Mouse (Mus musculus) left cerebral cortex, adult 2 months (tissue): ENCODE measurements around the gene Fam122b. TPM values are rescaled to one million over a fixed set of nuclear protein-coding genes. Genes with fewer than 3 reads are reported as not detected.

Experiments
- DNase-seq, 2 experiments: peaks; one replicate each; pipeline ENCODE4 v3.0.0; 2021 to 2022; ENCODE audit warnings: low spot score in 2 of 2, mixed read lengths in 1 of 2; ENCODE audit errors: extremely low spot score in 1 of 2
- H3K27ac ChIP-seq: fragments of 200-600 bp; 2 replicates; pipeline ENCODE4 v1.8.1; 2022
- H3K4me3 ChIP-seq: fragments of 200-600 bp; 2 replicates; pipeline ENCODE4 v1.8.1; 2022
- CTCF ChIP-seq: fragments of 200-600 bp; IDR thresholded peaks from 2 replicates; pipeline ENCODE4 v1.8.1; 2022; ENCODE audit warnings: antibody characterized with exemption, mild to moderate bottlenecking, moderate library complexity
- intact Hi-C: fragments of 180-260 bp; cut with DNase I; formaldehyde crosslinking; loops from one replicate; pipeline ENCODE4 v1.15.1; 2025
- total RNA-seq, 2 experiments: library from RNA; stranded (reverse); gene quantifications; 2 replicates each; pipeline ENCODE4 v1.2.3; 2021

Gene Fam122b
- total RNA-seq, 2 experiments from 2014 or later, result 4.1 to 4.4 TPM

DNA sequence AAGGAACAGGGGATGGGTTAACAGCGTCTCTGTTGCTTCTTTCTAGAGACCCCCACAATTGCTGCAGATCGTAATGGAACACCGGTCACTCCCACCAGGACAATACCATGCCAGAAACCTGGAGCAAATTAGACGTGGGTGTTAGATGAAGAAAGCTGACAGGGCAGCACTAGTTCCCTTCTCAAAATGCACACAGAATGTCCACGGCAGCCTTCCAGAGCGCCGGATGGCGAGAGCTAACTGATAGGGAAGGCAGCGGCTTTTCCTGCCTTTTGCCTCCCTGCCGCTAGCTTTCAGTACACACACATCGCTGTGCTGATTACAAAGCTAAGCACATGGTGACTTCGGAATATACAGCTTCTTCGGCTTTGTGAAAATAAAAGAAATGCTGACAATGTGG, 37.6 kb downstream of the Fam122b start:
- DNase-seq, result no peak
- intact Hi-C loops, result loop anchor here (10.0 kb wide), 1 partner anchor 177 kb away; no protein-coding TSS in a partner anchor
- no peak overlapping the region for H3K27ac ChIP-seq
- no peak for TF ChIP-seq CTCF
- peak overlapping the region; percentile 19; the same call in 1 of the 2 replicates for H3K4me3 ChIP-seq

DNA sequence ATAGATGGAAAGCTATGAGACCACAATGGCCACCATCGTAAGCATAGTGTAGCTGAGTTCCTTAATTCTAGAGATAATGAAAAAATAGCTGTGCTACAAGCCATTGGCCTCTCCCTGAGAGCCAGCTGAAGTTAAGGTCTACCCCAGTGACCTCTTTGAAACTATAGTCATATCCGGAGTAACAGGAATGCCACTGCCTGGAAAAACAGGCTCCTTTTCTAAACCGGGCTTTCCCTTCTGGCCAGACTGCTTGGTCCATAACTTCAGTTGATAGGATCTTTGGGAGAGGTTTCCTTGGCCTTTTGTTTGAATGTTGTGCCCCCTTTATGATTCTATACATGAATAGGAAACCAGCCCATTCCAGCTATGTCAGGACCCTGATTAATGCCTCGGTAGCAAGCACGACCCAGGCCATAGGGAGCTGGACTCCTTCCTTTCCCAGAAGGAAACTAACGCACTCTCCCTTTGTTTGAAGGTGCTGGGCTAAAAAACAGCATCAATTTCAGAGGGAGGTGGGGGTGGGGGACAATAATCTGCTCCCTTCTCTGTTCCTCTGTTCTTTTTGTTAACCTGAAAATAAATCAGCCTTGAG, 45.2 kb downstream of the Fam122b start:
- no peak overlapping the region for H3K27ac ChIP-seq
- no peak overlapping the region for H3K4me3 ChIP-seq
- DNase-seq, result no peak
- intact Hi-C loops, result no loop called here
- TF ChIP-seq CTCF, result no peak

- no peak overlapping the region for H3K27ac ChIP-seq
- no peak for DNase-seq
- TF ChIP-seq CTCF, result no peak
- H3K4me3 ChIP-seq, result no peak overlapping the region
- intact Hi-C loops, result no loop called here
Observed at GRCm38 (mm10) chrX:53220855-53221254, 48.8 kb downstream of the Fam122b start.

- intact Hi-C loops, result no loop called here
- no peak overlapping the region for H3K4me3 ChIP-seq
- no peak for DNase-seq
- TF ChIP-seq CTCF, result no peak
- H3K27ac ChIP-seq, result no peak overlapping the region
Observed at GRCm38 (mm10) chrX:53214557-53215229, 54.9 kb downstream of the Fam122b start.

GRCm38 (mm10) chrX:53213838-53214237, 55.8 kb downstream of the Fam122b start:
- Histone ChIP-seq H3K4me3 (no peak overlapping the region), H3K27ac (no peak overlapping the region)
- intact Hi-C loops, result no loop called here
- no peak for TF ChIP-seq CTCF
- no peak for DNase-seq

DNA sequence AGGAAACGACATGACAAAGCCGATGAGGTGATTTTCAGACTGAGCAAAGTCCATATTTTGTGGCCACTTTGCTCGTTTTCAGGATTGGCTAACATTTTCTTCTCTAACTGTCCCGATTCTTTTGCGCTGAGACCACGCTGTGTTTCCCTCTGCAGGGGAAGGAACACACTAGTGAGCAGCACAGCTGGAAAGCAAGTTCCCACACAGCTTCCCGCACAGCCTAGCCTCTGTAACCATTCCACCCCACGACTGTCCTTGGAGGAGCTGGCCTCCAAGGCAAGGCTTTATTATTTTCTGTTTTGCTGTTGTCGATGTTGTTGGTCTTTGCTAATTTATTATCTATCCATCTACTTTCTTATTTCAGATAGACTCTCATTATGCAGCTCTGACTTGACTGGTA, 57.1 kb downstream of the Fam122b start:
- intact Hi-C loops, result no loop called here
- DNase-seq, result no peak
- Histone ChIP-seq H3K4me3 (no peak overlapping the region), H3K27ac (no peak overlapping the region)
- no peak for TF ChIP-seq CTCF

DNA sequence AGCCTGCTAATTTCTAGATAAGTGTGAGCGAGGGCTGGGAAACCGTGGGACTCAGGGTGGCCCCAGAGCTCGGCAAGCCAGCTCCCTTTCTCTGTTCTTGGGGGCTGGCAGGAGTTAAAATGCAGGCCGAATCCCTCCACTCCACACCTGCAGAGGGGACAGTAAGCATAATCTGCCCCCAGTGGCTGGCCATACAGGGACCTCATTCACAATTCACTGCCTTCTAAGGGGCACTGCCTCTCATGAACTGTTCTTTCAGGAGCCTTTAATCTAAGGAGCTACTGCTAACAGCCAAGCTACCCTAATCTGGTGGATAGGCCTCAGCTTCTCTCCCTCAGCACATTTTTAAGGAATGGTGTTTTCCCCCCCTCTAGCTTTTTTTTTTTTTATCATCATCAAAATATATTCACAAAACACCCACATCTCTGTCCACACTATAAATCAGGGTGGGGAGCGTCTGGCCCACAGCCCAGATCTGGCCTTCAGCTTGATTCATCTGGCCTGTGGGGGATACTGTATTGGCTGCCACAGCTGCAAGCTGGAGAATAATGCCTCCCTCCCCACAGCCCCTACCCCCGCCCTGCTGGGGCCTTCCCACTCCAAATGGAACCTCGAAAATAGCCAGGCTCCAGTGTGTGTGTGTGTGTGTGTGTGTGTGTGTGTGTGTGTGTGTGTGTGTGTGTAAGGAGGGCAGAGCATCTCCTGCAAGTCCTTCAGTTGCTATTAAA, 57.7 kb downstream of the Fam122b start:
- TF ChIP-seq CTCF, result no peak
- Histone ChIP-seq H3K4me3 (no peak overlapping the region), H3K27ac (no peak overlapping the region)
- intact Hi-C loops, result no loop called here
- peak in 1 of 2 experiments; percentile 13 for DNase-seq

GRCm38 (mm10) chrX:53209431-53209830, 60.2 kb downstream of the Fam122b start:
- Histone ChIP-seq H3K27ac (no peak overlapping the region), H3K4me3 (no peak overlapping the region)
- intact Hi-C loops, result no loop called here
- no peak for DNase-seq
- TF ChIP-seq CTCF, result no peak

- Histone ChIP-seq H3K4me3 (no peak overlapping the region), H3K27ac (no peak overlapping the region)
- no peak for TF ChIP-seq CTCF
- intact Hi-C loops, result no loop called here
- DNase-seq, result no peak
Observed at GRCm38 (mm10) chrX:53204690-53205311, 64.8 kb downstream of the Fam122b start.

GRCm38 (mm10) chrX:53201616-53202015, 68.0 kb downstream of the Fam122b start:
- Histone ChIP-seq H3K4me3 (no peak overlapping the region), H3K27ac (no peak overlapping the region)
- intact Hi-C loops, result no loop called here
- TF ChIP-seq CTCF, result no peak
- no peak for DNase-seq

- no peak overlapping the region for H3K4me3 ChIP-seq
- H3K27ac ChIP-seq, result no peak overlapping the region
- no peak for DNase-seq
- intact Hi-C loops, result no loop called here
- TF ChIP-seq CTCF, result no peak
Observed at GRCm38 (mm10) chrX:53197681-53198080, 71.9 kb downstream of the Fam122b start.

DNA sequence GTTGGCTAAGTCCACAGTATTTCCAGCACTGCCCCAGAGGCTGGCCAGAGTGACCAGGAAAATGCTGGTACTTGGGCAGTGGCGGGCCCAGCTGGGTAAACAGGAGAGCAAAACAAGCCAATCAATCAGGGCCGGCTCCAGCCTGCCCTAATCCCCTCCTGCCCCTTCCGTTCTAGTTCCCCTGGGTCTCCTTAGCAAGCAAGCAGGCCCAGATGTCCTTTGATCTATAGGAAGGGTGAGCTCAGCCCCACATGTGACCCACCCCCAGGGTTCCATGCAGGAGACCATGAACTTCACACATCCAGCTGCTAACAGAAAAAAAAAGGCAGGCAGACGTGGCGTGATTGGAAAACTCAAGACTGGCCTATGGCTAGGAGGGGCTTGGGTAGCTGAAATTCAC, 73.2 kb downstream of the Fam122b start:
- intact Hi-C loops, result no loop called here
- no peak for DNase-seq
- Histone ChIP-seq H3K27ac (no peak overlapping the region), H3K4me3 (no peak overlapping the region)
- no peak for TF ChIP-seq CTCF

Other genes with a start within 250 kb of the Fam122b start
- gene Plac1, start 29.7 kb downstream of the Fam122b start, total RNA-seq, result not detected
- gene Fam122c, start 3.6 kb upstream of the Fam122b start, total RNA-seq, result not detected
- 10 to 100 TPM; 14.2 to 15.3 TPM for gene Mospd1, start 100.7 kb upstream of the Fam122b start, total RNA-seq
- gene Etd, start 165.1 kb upstream of the Fam122b start, total RNA-seq, result not detected